Mouse (Mus musculus): ENCODE results near the gene Cdkn1c. TPM values are rescaled to one million over a fixed set of nuclear protein-coding genes. Genes with fewer than 3 reads are reported as not detected.

Cdkn1c gene
- 768 and 804 TPM in 2 replicates for polyA plus RNA-seq (2015; fragmentation: Nextera tagmentation; extraction: Ambion mirVana)

DNA sequence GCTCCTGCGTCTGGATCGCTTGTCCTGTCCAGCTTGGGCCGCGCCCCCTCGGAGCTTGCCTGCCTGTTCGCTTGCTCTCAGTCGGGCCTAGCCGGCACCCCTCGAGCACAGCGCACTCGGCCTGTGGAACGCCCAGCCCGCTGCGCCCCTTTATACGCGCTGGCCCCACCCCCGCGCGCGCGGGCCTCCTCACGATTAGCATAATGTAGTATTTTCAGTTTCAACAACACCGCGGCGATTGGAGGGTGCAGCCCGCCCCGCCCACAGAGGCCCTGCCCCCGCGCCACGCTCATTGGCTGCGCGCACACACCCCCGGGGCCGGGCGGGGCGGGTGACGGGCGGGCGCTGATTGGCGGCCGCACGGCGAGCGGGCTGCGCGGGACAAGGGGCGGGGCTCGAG, at the start of gene Cdkn1c:
Gene Cdkn1c, minus strand, starts transcription at position 177 of the 400 bp plus-strand sequence.
- 30% methylated on average over 48 of the region's 48 CpGs for WGBS
- peaks cover 24% of the 10 kb centered on the region for H3K4me1 ChIP-seq
- H3K9me3 ChIP-seq: 0 out of 2 replicates have a peak, but pooled peaks cover 2% of the 10 kb centered on the region
- no peaks in the 10 kb centered on the region for H3K36me3 ChIP-seq
- H3K4me2 ChIP-seq: peak within 1 kb of the TSS; percentile 60
- peak within 1 kb of the TSS; percentile 53 for H3K4me3 ChIP-seq (replicated peaks)
- H3K27ac ChIP-seq: peak within 1 kb of the TSS; percentile 58
- H3K9ac ChIP-seq: peak within 1 kb of the TSS; percentile 60
- ATAC-seq (ENCODE audit: insufficient read depth, low FRiP score, low read depth): peak; percentile 82
- no peaks in the 10 kb centered on the region for H3K27me3 ChIP-seq (replicated peaks)

DNA sequence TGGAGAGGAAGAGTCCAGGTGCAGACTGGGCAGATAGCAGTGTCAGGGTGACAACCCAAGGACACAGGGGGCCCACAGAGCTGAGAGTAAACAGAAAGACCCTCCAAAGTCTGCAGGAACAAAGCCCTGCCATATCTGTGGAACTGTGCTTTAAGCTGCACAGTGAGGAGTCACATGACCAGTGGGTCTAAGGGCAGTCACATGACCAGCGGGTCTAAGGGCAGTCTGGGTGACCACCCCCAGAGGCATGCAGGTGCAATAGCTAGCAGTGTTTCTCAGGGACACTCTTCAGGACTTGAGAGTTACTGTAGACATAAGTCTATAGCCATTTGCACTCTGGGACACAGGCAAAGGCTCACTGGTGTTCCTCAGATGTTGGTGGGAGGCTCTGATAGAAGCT, 48.7 kb upstream of the Cdkn1c start:
- Histone ChIP-seq H3K4me2 (no peak overlapping the region), H3K4me3 (replicated peaks) (no peak overlapping the region), H3K9ac (no peak overlapping the region), H3K27ac (no peak overlapping the region), H3K9me3 (no peaks in the 10 kb centered on the region), H3K36me3 (peaks cover 13% of the 10 kb centered on the region), H3K27me3 (replicated peaks) (no peaks in the 10 kb centered on the region), H3K4me1 (no peaks in the 10 kb centered on the region)
- no peak for ATAC-seq (ENCODE audit: insufficient read depth, low FRiP score, low read depth)
- WGBS: 50% methylated on average over 1 of the region's 1 CpGs

DNA sequence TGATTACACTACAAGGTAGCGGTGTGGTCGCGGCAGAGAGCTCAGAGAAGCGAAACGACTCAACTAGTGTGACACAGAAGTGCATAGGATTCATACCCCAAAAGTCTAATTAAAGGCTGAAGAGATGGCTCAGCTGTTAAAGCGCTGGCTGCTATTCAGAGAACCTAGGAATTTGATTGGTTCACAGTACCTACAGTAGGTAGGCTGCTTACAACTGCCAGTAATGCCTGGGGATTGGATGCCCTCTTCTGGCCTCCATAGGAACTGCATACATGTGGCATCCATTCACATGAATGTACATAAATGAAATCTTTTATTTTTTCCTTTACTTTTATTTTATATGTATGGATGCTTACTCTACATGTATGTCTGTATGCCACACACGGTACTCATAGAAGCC, 45.8 kb upstream of the Cdkn1c start:
- ATAC-seq (ENCODE audit: insufficient read depth, low FRiP score, low read depth): no peak
- no peaks in the 10 kb centered on the region for H3K9me3 ChIP-seq
- 0 out of 2 replicates have a peak, but pooled peaks cover 19% of the 10 kb centered on the region for H3K27me3 ChIP-seq (replicated peaks)
- H3K27ac ChIP-seq: no peak overlapping the region
- WGBS: 34% methylated on average over 7 of the region's 7 CpGs
- H3K4me1 ChIP-seq: peaks cover 7% of the 10 kb centered on the region; the same call in 1 of the 2 replicates
- no peak overlapping the region for H3K4me3 ChIP-seq (replicated peaks)
- H3K36me3 ChIP-seq: no peaks in the 10 kb centered on the region
- no peak overlapping the region for H3K9ac ChIP-seq
- no peak overlapping the region for H3K4me2 ChIP-seq

DNA sequence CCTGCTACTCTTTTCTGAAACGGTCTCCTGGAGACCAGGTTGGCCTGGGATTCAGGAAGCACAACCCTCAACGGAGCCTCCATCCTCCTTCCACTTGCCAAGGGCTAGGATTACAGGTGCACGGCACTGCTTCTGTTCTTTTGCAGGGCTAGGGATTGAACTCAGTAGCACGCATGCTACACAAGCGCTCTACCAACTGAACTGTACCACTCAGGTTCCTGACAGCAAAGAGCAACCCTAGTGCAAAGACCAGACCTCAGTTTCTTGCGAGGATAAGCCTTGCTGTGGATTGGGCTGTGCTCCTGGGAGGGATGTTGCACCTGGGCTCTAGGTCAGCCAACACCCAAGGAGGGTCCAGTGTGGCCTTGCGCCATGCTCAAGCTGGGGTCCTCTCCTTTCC, 45.4 kb upstream of the Cdkn1c start:
- no peak for ATAC-seq (ENCODE audit: insufficient read depth, low FRiP score, low read depth)
- no peak overlapping the region for H3K9ac ChIP-seq
- H3K4me2 ChIP-seq: no peak overlapping the region
- no peaks in the 10 kb centered on the region for H3K9me3 ChIP-seq
- H3K36me3 ChIP-seq: no peaks in the 10 kb centered on the region
- no peak overlapping the region for H3K4me3 ChIP-seq (replicated peaks)
- no peak overlapping the region for H3K27ac ChIP-seq
- whole genome bisulfite sequencing: 70% methylated on average over 7 of the region's 7 CpGs
- H3K27me3 ChIP-seq (replicated peaks): 0 out of 2 replicates have a peak, but pooled peaks cover 21% of the 10 kb centered on the region
- H3K4me1 ChIP-seq: peaks cover 7% of the 10 kb centered on the region; the same call in 1 of the 2 replicates

DNA sequence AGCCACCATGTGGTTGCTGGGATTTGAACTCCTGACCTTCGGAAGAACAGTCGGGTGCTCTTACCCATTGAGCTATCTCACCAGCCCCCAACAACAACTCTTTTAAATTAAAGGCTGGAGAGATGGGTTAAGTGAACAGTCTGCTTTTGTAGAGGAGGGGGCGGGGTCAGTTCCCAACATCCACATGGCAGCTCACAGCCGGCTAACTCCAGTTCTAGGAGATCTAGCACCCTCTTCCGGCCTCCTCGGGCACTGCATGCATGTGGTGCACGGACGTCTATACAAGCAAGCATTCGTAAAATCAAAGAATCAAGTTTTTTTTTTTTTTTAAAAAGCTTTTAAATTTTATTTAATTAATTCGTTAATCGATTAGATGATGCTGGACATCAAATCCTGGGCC, 45.0 kb upstream of the Cdkn1c start:
- H3K9me3 ChIP-seq: no peaks in the 10 kb centered on the region
- 26% methylated on average over 11 of the region's 11 CpGs for WGBS
- no peak for ATAC-seq (ENCODE audit: insufficient read depth, low FRiP score, low read depth)
- no peaks in the 10 kb centered on the region for H3K36me3 ChIP-seq
- H3K9ac ChIP-seq: no peak overlapping the region
- peaks cover 24% of the 10 kb centered on the region; the same call in 1 of the 2 replicates for H3K27me3 ChIP-seq (replicated peaks)
- H3K27ac ChIP-seq: no peak overlapping the region
- no peak overlapping the region for H3K4me3 ChIP-seq (replicated peaks)
- peaks cover 7% of the 10 kb centered on the region; the same call in 1 of the 2 replicates for H3K4me1 ChIP-seq
- H3K4me2 ChIP-seq: no peak overlapping the region

DNA sequence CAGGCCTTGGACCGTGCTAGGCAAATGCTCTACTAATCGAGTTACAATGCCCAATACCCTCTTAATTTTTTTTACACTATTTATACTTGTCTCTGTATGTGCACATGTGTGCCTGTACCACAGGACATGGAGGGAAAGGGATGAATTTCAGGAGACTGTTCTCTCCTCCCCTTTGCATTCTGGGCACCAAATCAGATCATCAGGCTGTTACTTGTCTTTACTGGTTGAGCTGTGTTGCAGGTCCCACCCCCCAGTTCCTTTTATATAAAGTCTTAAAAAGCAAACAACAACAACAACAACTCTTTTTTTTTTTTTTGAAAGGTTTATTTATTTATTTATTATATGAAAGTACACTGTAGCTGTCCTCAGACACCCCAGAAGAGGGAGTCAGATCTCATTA, 44.6 kb upstream of the Cdkn1c start:
- H3K4me1 ChIP-seq: peaks cover 7% of the 10 kb centered on the region; the same call in 1 of the 2 replicates
- 90% methylated on average over 2 of the region's 2 CpGs for WGBS
- no peak overlapping the region for H3K4me2 ChIP-seq
- no peak for ATAC-seq (ENCODE audit: insufficient read depth, low FRiP score, low read depth)
- no peak overlapping the region for H3K27ac ChIP-seq
- no peaks in the 10 kb centered on the region for H3K9me3 ChIP-seq
- no peak overlapping the region for H3K4me3 ChIP-seq (replicated peaks)
- no peaks in the 10 kb centered on the region for H3K36me3 ChIP-seq
- H3K9ac ChIP-seq: no peak overlapping the region
- H3K27me3 ChIP-seq (replicated peaks): peaks cover 28% of the 10 kb centered on the region

DNA sequence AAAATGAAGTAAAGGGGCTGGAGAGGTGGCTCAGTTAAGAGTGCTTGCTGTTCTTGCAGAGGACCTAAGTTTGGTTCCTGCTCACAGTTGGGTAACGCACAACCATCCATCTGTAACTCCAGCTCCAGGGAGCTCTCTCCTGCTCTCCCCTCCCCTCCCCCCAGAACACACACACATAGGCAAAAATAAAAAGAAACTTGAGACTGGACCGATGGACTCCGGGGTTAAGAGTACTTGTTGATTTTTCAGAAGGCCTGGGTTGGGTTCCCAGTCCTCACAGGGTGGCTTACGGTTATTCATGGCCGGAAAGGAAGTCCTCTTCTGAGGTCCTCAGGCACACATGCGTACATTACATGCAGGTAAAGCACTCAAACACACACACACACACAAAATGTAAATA, 43.1 kb upstream of the Cdkn1c start:
- H3K27ac ChIP-seq: no peak overlapping the region
- no peak overlapping the region for H3K9ac ChIP-seq
- H3K4me1 ChIP-seq: peaks cover 7% of the 10 kb centered on the region; the same call in 1 of the 2 replicates
- H3K4me3 ChIP-seq (replicated peaks): no peak overlapping the region
- H3K36me3 ChIP-seq: no peaks in the 10 kb centered on the region
- no peaks in the 10 kb centered on the region for H3K9me3 ChIP-seq
- no peak for ATAC-seq (ENCODE audit: insufficient read depth, low FRiP score, low read depth)
- no peak overlapping the region for H3K4me2 ChIP-seq
- 79% methylated on average over 6 of the region's 6 CpGs for WGBS
- peaks cover 30% of the 10 kb centered on the region for H3K27me3 ChIP-seq (replicated peaks)

DNA sequence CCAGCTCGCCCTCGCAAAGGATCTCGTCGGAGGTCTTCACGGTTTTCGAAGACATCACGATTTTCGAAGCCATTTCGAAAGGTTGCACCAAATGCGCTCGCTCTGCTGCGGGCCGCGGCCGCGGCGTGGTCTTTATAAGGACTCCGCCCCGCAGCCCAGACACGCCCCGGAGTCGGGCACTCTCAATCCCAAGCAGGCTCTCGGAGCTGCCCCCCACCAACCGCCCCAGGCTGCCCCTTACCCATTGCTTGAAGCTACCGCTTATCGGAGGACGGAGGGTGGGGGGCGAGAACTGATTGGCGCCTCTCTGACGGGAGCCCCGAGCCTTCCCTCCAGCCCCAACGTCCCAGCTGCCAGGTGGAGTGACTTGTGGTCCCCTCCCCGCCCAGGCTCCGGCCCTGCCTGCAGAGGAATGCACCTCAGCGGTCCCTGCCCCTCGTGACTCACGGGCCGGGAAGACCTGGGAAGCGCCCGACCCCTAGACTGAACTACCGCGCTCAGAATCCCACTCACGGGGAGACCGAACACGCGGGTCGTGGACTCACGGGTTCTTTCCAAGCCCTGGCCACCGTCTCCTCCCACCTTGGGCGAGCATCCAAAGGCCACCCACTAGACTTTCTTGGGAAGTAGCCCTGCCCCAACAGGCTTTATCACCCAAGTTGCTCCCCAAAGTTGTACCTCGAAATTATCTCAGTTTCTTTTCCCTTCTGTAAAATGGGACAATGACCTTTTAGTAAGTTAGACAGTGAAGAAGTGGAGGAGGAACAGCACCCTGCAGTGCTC, 41.8 kb upstream of the Cdkn1c start, which contains the start of gene Phlda2:
Gene Phlda2, minus strand, starts transcription at position 733 of the 783 bp plus-strand sequence.
- peak within 1 kb of the TSS; percentile 42 for H3K4me3 ChIP-seq (replicated peaks)
- no peak within 1 kb of the TSS for H3K27ac ChIP-seq
- H3K36me3 ChIP-seq: no peaks in the 10 kb centered on the region
- peak within 1 kb of the TSS; percentile 79 for H3K4me2 ChIP-seq
- peaks cover 30% of the 10 kb centered on the region for H3K27me3 ChIP-seq (replicated peaks)
- peak within 1 kb of the TSS; percentile 17; the same call in 1 of the 2 replicates for H3K9ac ChIP-seq
- peak; percentile 32; the same call in 1 of the 2 replicates for ATAC-seq (ENCODE audit: insufficient read depth, low FRiP score, low read depth)
- 2% methylated on average over 51 of the region's 51 CpGs for WGBS
- H3K4me1 ChIP-seq: peaks cover 7% of the 10 kb centered on the region; the same call in 1 of the 2 replicates
- H3K9me3 ChIP-seq: no peaks in the 10 kb centered on the region

DNA sequence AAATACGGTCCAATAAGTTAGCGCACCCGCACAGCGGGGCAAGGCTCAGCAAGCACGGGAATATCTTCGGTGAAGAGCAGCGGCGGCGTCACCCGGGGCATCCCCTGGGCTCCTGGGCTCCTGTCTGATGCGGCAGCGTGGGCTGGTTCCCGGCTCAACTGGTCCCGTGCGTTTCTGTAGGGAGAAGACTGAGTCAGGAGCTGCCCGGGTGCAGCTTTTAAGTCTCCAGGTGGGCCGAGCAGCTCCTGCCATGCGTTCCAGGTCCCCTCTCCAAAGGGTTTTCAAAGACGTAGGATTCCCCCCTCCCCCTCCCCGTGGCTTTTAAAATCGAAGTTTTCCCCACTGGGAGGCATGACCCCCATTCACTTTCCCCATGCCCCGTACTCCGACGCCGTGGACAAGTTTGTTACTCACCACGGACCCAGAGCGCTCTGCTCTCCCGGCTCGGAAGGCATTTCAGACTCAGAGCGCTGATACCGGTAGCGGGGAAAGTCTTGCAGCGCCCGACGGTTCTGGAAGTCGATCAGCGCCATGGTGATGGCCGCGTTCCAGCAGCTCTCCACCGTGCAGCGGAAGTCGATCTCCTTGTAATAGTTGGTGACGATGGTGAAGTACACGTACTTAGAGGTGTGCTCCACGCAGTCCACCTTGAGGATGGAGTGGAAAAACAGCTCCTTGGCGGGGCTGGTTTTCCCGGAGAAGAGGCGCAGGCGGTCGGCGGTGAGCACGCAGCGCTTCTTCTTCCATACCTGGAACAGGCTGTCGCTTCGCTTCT, 41.0 kb upstream of the Cdkn1c start:
- 3% methylated on average over 55 of the region's 55 CpGs for WGBS
- Histone ChIP-seq H3K4me1 (peaks cover 7% of the 10 kb centered on the region; the same call in 1 of the 2 replicates), H3K27ac (no peak overlapping the region), H3K4me3 (replicated peaks) (peak overlapping the region; percentile 42), H3K9ac (peak overlapping the region; percentile 17; the same call in 1 of the 2 replicates), H3K36me3 (no peaks in the 10 kb centered on the region), H3K9me3 (no peaks in the 10 kb centered on the region), H3K4me2 (peak overlapping the region; percentile 79), H3K27me3 (replicated peaks) (peaks cover 30% of the 10 kb centered on the region)
- ATAC-seq (ENCODE audit: insufficient read depth, low FRiP score, low read depth): no peak

DNA sequence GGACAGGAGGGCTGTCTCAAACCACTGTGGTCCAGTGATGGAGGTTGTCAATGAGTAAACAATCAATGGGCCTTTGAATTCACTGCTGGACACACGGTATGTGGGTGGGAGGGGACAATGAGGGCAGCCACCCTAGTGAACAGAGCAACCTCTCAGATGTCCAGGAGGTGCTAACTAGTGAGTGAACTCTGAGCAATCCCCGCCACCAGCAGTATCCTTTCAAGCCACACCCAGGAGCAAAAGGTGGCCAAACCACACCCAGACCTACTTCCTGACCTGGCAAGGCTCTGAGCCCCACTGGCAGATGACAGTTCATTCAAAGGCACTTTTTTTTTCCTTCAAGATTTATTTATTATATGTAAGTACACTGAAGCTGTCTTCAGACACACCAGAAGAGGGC, 40.1 kb upstream of the Cdkn1c start:
- Histone ChIP-seq H3K9me3 (no peaks in the 10 kb centered on the region), H3K4me3 (replicated peaks) (no peak overlapping the region), H3K9ac (no peak overlapping the region), H3K27me3 (replicated peaks) (peaks cover 30% of the 10 kb centered on the region), H3K4me2 (no peak overlapping the region), H3K4me1 (peaks cover 7% of the 10 kb centered on the region; the same call in 1 of the 2 replicates), H3K36me3 (no peaks in the 10 kb centered on the region), H3K27ac (no peak overlapping the region)
- 46% methylated on average over 2 of the region's 2 CpGs for WGBS
- ATAC-seq (ENCODE audit: insufficient read depth, low FRiP score, low read depth): no peak

DNA sequence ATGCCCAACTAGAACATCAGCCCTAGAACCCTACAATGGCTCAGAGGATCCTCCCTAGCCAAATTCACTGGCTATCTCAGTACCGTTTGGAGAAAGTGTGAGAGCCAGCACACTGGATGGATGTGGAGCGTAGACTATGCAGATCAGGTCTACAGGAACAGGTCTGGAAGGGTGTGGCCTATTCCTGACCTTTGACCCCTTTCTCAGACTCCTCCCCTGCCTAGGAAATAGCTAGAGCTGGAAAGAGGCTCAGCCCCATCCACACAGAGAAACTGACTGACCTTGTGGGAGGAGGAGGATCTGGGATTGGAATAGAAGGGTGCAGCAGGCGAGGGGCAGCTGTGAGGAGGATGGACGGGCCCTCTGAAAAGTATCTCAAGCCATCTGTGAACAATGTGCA, 37.7 kb upstream of the Cdkn1c start:
- H3K4me2 ChIP-seq: no peak overlapping the region
- peaks cover 30% of the 10 kb centered on the region for H3K27me3 ChIP-seq (replicated peaks)
- H3K9me3 ChIP-seq: no peaks in the 10 kb centered on the region
- H3K36me3 ChIP-seq: no peaks in the 10 kb centered on the region
- no peak overlapping the region for H3K9ac ChIP-seq
- no peak for ATAC-seq (ENCODE audit: insufficient read depth, low FRiP score, low read depth)
- H3K27ac ChIP-seq: no peak overlapping the region
- WGBS: 84% methylated on average over 4 of the region's 4 CpGs
- no peak overlapping the region for H3K4me3 ChIP-seq (replicated peaks)
- H3K4me1 ChIP-seq: peaks cover 7% of the 10 kb centered on the region; the same call in 1 of the 2 replicates

Measured in stomach, embryonic 15.5 days (tissue).